Mouse (Mus musculus): Measurements from ENCODE around the gene Kcnq1. TPM values are rescaled to one million over a fixed set of nuclear protein-coding genes. Genes with fewer than 3 reads are reported as not detected.
A peak's percentile ranks its signal among the peaks of the same experiment; 100 is the strongest.

Gene Kcnq1
- polyA plus RNA-seq, 1 experiment, result 0.01 TPM

DNA sequence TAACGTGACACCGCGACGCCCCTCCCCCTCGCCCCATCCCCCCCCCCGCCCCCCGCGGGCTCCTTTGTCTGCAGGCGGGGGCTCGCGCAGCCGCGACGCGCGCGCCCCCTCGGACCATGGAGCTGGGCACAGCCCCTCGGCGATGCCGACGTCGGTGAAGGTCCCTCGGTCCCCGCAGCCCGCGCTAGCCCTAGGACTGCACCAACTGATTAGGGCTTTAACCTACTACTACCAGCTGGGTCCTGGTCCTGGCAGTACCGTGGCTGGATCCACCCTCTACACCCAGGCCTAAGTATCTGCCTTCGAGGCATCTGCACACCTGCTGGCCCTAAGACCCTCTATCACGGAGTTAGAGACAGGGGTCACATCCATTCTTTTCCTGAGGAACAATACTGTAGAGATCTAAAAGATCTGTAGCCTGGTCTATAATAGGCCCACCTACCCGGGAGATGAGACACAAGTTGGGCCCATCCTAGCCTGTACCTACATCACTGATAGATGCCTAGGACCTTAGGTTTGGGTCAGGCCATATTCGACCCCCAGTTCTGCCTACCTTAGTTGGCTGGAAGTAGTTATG is 355.2 kb downstream of the Kcnq1 start:
- Histone ChIP-seq H3K4me3 (replicated peaks) (peak overlapping the region; percentile 41), H3K9me3 (ENCODE audit: control insufficient read depth, low read length) (peaks cover 50% of the 10 kb centered on the region), H3K27me3 (ENCODE audit: control insufficient read depth) (peaks cover 97% of the 10 kb centered on the region), H3K36me3 (ENCODE audit: control insufficient read depth) (no peaks in the 10 kb centered on the region), H3K4me1 (ENCODE audit: control insufficient read depth) (peaks cover 28% of the 10 kb centered on the region)
- no peak for TF ChIP-seq GATA1 (IDR thresholded peaks at IDR 0.05; ENCODE audit: low read length)
- TF ChIP-seq TAL1 (IDR thresholded peaks at IDR 0.05; ENCODE audit: low read length), result no peak

DNA sequence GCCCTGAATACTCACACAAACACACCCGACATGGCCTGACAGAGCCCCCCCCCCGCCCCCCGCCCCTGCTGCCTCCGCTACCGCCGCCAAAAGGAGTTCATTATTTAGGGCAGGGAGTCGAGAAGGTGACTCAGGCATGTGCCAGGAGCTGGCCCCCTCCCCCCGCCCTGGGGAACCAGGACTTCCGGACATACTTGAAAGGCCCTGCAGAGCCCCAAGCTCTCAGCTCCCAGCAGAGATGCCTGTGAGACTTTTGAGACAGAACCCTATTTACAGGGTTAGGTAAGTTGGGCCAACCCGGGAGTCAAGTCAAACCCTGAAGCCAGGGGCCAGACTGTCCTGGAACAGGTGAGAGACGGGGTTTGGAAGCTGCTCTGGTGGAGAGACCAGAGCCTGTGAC is 355.8 kb downstream of the Kcnq1 start:
- H3K36me3 ChIP-seq (ENCODE audit: control insufficient read depth), result no peaks in the 10 kb centered on the region
- H3K27me3 ChIP-seq (ENCODE audit: control insufficient read depth), result peaks cover 94% of the 10 kb centered on the region
- H3K9me3 ChIP-seq (ENCODE audit: control insufficient read depth, low read length), result peaks cover 50% of the 10 kb centered on the region
- TF ChIP-seq GATA1 (IDR thresholded peaks at IDR 0.05; ENCODE audit: low read length), result no peak
- no peak for TF ChIP-seq TAL1 (IDR thresholded peaks at IDR 0.05; ENCODE audit: low read length)
- no peak overlapping the region for H3K4me3 ChIP-seq (replicated peaks)
- peaks cover 28% of the 10 kb centered on the region for H3K4me1 ChIP-seq (ENCODE audit: control insufficient read depth)

DNA sequence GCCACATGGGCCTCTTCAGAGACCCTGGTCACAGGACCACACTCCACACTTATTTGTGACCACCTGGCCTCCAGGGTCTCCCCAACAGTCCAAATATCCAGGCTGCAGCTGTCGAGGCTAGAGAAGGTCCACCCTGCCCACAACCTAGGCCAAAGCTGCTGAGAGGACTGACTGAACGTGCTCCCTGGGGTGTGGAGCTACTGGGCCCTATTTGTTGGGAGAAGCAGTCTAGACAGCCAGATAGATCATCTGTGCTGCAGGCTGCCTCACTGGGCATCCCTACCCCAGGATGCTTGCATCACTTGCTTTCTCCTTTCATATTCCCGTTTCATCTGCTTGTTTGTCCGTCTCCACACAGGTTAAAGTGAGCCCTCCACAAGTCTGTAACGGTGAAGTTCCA is 356.4 kb downstream of the Kcnq1 start:
- peaks cover 28% of the 10 kb centered on the region for H3K4me1 ChIP-seq (ENCODE audit: control insufficient read depth)
- no peak for TF ChIP-seq GATA1 (IDR thresholded peaks at IDR 0.05; ENCODE audit: low read length)
- no peak for TF ChIP-seq TAL1 (IDR thresholded peaks at IDR 0.05; ENCODE audit: low read length)
- no peak overlapping the region for H3K4me3 ChIP-seq (replicated peaks)
- no peaks in the 10 kb centered on the region for H3K36me3 ChIP-seq (ENCODE audit: control insufficient read depth)
- H3K9me3 ChIP-seq (ENCODE audit: control insufficient read depth, low read length), result peaks cover 50% of the 10 kb centered on the region
- H3K27me3 ChIP-seq (ENCODE audit: control insufficient read depth), result peaks cover 88% of the 10 kb centered on the region

DNA sequence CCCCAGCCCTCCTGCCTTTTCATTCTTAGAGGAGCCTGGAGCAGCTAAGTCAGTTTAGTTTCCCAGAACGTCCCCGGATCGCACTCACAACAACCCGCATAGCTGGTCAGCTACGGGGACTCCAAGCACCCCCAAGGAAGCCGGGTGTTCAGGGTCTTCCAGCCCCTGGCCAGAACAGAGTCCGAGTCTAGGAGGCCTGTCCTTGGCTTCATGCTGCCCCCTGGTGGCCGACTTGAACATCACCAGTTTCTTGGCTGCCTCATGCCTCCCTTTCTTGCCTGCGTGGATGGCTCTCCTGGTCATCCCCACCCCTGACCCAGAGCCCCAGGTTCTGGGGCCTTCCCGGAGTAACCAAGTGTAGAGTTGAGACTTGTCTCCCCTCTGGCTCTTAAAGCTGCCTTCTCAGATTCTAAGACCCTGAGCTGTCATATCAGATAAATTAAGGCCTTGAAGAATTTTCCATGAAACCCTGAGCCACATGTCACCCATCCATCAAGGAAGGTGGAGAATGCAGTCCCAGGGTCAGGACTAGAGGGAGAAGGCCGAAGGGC is 357.8 kb downstream of the Kcnq1 start:
- no peak overlapping the region for H3K4me3 ChIP-seq (replicated peaks)
- peaks cover 46% of the 10 kb centered on the region for H3K9me3 ChIP-seq (ENCODE audit: control insufficient read depth, low read length)
- TF ChIP-seq TAL1 (IDR thresholded peaks at IDR 0.05; ENCODE audit: low read length), result no peak
- H3K36me3 ChIP-seq (ENCODE audit: control insufficient read depth), result no peaks in the 10 kb centered on the region
- H3K27me3 ChIP-seq (ENCODE audit: control insufficient read depth), result peaks cover 74% of the 10 kb centered on the region
- peaks cover 28% of the 10 kb centered on the region for H3K4me1 ChIP-seq (ENCODE audit: control insufficient read depth)

DNA sequence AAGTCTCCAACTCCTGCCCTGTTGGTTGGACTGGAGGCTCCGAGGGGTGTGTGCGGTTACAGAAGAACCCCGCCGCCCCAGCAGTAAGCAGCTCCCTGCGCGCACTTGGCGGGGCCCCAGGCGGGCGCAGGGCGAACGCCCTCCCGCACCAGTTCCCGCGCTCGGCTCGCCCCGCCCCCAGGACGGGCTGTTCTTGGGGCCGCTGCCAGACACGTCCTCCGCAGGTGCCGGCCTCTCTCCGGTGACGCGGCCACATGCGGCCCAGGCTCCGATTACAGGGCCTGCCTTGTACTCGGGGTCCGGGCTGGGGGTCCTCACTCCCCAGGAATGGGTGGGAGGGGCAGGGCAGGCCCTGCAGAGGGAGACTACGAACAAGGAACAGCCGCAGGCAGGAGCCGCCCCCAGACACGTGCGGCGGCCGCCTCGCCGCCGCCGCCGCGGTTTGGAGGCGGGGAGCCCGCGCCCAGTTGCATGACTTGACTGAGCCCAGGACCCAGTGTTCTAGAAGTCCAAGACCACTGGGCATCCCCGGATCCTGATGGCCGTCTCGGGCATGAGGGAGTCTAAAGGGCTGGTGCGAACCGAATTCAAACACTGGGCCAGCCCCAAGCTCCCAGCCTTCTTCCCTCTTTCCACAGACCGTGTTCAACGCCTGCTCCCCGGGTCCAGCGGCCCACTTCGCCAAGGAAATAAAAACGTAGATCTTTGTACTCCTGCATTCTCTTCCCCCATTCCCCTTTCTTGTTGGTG is 358.8 kb downstream of the Kcnq1 start:
- peaks cover 36% of the 10 kb centered on the region for H3K9me3 ChIP-seq (ENCODE audit: control insufficient read depth, low read length)
- TF ChIP-seq GATA1 (IDR thresholded peaks at IDR 0.05; ENCODE audit: low read length), result no peak
- peaks cover 63% of the 10 kb centered on the region for H3K27me3 ChIP-seq (ENCODE audit: control insufficient read depth)
- H3K4me1 ChIP-seq (ENCODE audit: control insufficient read depth), result peaks cover 31% of the 10 kb centered on the region
- H3K4me3 ChIP-seq (replicated peaks), result peak overlapping the region; percentile 43
- no peaks in the 10 kb centered on the region for H3K36me3 ChIP-seq (ENCODE audit: control insufficient read depth)

DNA sequence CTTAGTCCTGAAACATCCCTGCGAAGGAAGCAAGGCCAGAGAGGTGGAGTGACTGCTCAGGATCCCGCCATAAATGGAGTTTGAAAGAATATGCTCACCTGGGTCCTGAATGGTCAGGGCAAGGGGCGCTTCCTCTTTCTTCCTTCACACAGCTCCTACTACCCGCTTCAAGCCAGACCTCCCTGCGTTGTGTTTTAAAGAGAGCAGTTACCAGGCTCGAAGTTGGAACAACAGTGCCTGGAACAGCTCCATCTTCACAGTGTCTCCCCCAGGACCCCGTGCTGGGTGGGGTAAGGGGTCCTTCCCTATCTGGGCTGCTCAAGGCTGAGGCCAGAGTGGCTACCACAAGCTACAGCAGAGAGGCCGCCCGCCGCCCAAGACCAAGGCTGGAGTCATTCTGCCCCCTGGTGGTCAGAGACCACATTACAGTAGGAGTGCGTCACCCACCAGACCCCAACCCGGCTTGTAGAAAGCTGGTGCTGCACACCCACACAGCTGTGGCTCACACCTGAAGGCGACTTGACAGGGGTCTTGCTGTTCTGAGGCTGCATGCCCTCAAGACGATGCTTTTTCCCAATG is 360.0 kb downstream of the Kcnq1 start:
- H3K4me3 ChIP-seq (replicated peaks), result no peak overlapping the region
- H3K9me3 ChIP-seq (ENCODE audit: control insufficient read depth, low read length), result peaks cover 25% of the 10 kb centered on the region
- peaks cover 53% of the 10 kb centered on the region for H3K27me3 ChIP-seq (ENCODE audit: control insufficient read depth)
- peaks cover 24% of the 10 kb centered on the region for H3K4me1 ChIP-seq (ENCODE audit: control insufficient read depth)
- H3K36me3 ChIP-seq (ENCODE audit: control insufficient read depth), result no peaks in the 10 kb centered on the region
- no peak for TF ChIP-seq TAL1 (IDR thresholded peaks at IDR 0.05; ENCODE audit: low read length)
- TF ChIP-seq GATA1 (IDR thresholded peaks at IDR 0.05; ENCODE audit: low read length), result no peak

DNA sequence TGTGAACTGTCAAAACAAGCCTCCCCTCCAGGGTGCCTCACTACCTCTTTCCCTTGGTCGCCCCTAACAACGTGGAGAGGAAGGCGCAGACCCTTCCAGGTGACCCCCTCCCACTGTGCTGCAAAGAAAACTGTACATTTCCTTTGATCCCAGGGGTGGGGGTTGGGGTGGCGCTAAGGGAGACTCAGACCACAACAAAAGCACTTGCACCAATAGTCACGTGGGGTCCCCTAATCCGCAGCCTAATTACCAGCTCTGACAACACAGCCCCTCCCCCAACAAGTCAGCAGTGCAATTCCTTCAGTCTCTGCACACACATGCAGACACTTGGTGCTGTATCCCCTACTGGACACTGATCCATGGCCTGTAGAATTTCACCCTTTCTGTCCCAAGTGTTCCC is 361.6 kb downstream of the Kcnq1 start:
- TF ChIP-seq TAL1 (IDR thresholded peaks at IDR 0.05; ENCODE audit: low read length) (no peak), GATA1 (IDR thresholded peaks at IDR 0.05; ENCODE audit: low read length) (no peak)
- peaks cover 19% of the 10 kb centered on the region for H3K4me1 ChIP-seq (ENCODE audit: control insufficient read depth)
- H3K27me3 ChIP-seq (ENCODE audit: control insufficient read depth), result peaks cover 38% of the 10 kb centered on the region

DNA sequence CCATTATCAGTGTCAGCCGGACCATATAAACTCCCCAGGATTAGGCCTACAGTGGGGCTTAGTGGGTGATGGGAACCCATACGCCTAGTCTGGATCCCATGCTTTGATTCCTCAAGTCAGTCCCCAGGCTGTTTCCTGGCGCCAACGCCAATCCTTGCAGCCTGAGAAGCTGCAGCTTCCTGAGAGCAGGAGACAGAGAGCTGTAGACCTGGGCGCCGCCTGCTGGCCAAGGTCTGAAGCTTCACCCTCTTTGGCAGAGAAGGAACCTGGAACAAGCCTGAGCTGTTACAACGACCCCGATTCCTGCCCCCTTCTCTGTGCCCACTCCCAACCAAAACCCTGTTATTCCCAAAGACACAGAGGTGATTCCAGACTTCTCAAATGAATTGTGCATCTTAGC is 363.8 kb downstream of the Kcnq1 start:
- Histone ChIP-seq H3K9me3 (ENCODE audit: control insufficient read depth, low read length) (peaks cover under 1% of the 10 kb centered on the region), H3K27me3 (ENCODE audit: control insufficient read depth) (peaks cover 16% of the 10 kb centered on the region), H3K4me3 (replicated peaks) (no peak overlapping the region), H3K36me3 (ENCODE audit: control insufficient read depth) (no peaks in the 10 kb centered on the region), H3K4me1 (ENCODE audit: control insufficient read depth) (peaks cover 11% of the 10 kb centered on the region)
- no peak for TF ChIP-seq TAL1 (IDR thresholded peaks at IDR 0.05; ENCODE audit: low read length)
- no peak for TF ChIP-seq GATA1 (IDR thresholded peaks at IDR 0.05; ENCODE audit: low read length)

More for the DNA sequence above, 361.6 kb downstream of the Kcnq1 start:
- Histone ChIP-seq H3K4me3 (replicated peaks) (no peak overlapping the region), H3K36me3 (ENCODE audit: control insufficient read depth) (no peaks in the 10 kb centered on the region), H3K9me3 (ENCODE audit: control insufficient read depth, low read length) (peaks cover 14% of the 10 kb centered on the region)
